Mouse (Mus musculus) lung, adult 2 months (tissue): ENCODE measurements at regions not wholly inside any gene's neighbourhood (a gene's known extent, or its start where the extent isn't known, plus 50 kb on each side); places are given as distances from the start of the nearest gene placed in this dataset.
"Not testable (repeated sequence)": the region's sequence is repeated elsewhere in the genome, so short reads cannot be mapped to it uniquely, and the experiment has no call there.

Experiments
- DNase-seq: peaks from one replicate; pipeline ENCODE4 v3.0.0; 2022
- H3K4me1 ChIP-seq: fragments of 200-500 bp; 2 replicates; pipeline ENCODE4 v1.6.1; 2011; ENCODE audit warnings: low read length; ENCODE audit not compliant: control insufficient read depth, insufficient read depth
- H3K4me3 ChIP-seq: fragments of 200-500 bp; replicated peaks from 2 replicates; pipeline ENCODE3; 2011; ENCODE audit warnings: low read depth, mild to moderate bottlenecking, control low read depth, low read length; ENCODE audit errors: extremely low read depth
- CTCF ChIP-seq: fragments of 200-500 bp; IDR thresholded peaks from 2 replicates; pipeline ENCODE4 v1.5.1; 2011; ENCODE audit warnings: mild to moderate bottlenecking, low read length, control low read depth; ENCODE audit not compliant: insufficient read depth
- POLR2A ChIP-seq: fragments of 200-500 bp; IDR thresholded peaks from 2 replicates; pipeline ENCODE4 v1.6.1; 2011; ENCODE audit warnings: low read depth, mild to moderate bottlenecking, control low read depth, low read length, borderline replicate concordance; ENCODE audit errors: extremely low read depth
- WGBS: fragments of 180-500 bp; shearing (Covaris S2); methylation state at CpG from one replicate; pipeline ENCODE4 v1.1.7; 2018; 5-methylcytosine and 5-hydroxymethylcytosine counted together

- DNase-seq: no peak
- Histone ChIP-seq H3K4me3 (no peak overlapping the region), H3K4me1 (no peaks in the 10 kb centered on the region)
- TF ChIP-seq CTCF (no peak), POLR2A (no peak)
- 76% methylated on average over 21 of the region's 21 CpGs for WGBS
These were observed 137.9 kb upstream of the Rapgef5 start for GRCm38 (mm10) chr12:117378297-117378887.

GRCm38 (mm10) chr12:117379103-117379850 is 137.0 kb upstream of the Rapgef5 start:
- no peak for TF ChIP-seq CTCF
- no peak for TF ChIP-seq POLR2A
- Histone ChIP-seq H3K4me1 (no peaks in the 10 kb centered on the region), H3K4me3 (no peak overlapping the region)
- 78% methylated on average over 16 of the region's 16 CpGs for WGBS
- DNase-seq: no peak

- H3K4me1 ChIP-seq: no peaks in the 10 kb centered on the region
- 82% methylated on average over 6 of the region's 6 CpGs for WGBS
- TF ChIP-seq POLR2A (no peak), CTCF (no peak)
- DNase-seq: no peak
- H3K4me3 ChIP-seq: no peak overlapping the region
These were observed 135.4 kb upstream of the Rapgef5 start for GRCm38 (mm10) chr12:117380836-117381235.

- DNase-seq, H3K4me1 ChIP-seq, H3K4me3 ChIP-seq: not testable (repeated sequence)
- 25% methylated on average over 1 of the region's 4 CpGs for WGBS
These were observed 133.6 kb upstream of the Rapgef5 start for GRCm38 (mm10) chr12:117382727-117383126.

- DNase-seq: peak; percentile 75
- 20% methylated on average over 6 of the region's 6 CpGs for WGBS
- Histone ChIP-seq H3K4me3 (no peak overlapping the region), H3K4me1 (no peaks in the 10 kb centered on the region)
- TF ChIP-seq POLR2A: no peak
- TF ChIP-seq CTCF: peak; percentile 98
These were observed 131.1 kb upstream of the Rapgef5 start for GRCm38 (mm10) chr12:117385072-117385666.

GRCm38 (mm10) chr12:117385697-117386096 is 130.6 kb upstream of the Rapgef5 start:
- no peak for DNase-seq
- TF ChIP-seq CTCF (no peak), POLR2A (no peak)
- WGBS: 76% methylated on average over 1 of the region's 1 CpGs
- H3K4me1 ChIP-seq: no peaks in the 10 kb centered on the region
- H3K4me3 ChIP-seq: no peak overlapping the region

GRCm38 (mm10) chr12:117386957-117387356 is 129.3 kb upstream of the Rapgef5 start:
- DNase-seq: no peak
- 77% methylated on average over 9 of the region's 9 CpGs for WGBS

GRCm38 (mm10) chr12:117389516-117390347 is 126.5 kb upstream of the Rapgef5 start:
- TF ChIP-seq POLR2A: no peak
- no peak for TF ChIP-seq CTCF
- no peak for DNase-seq
- 34% methylated on average over 7 of the region's 7 CpGs for WGBS
- Histone ChIP-seq H3K4me3 (no peak overlapping the region), H3K4me1 (no peaks in the 10 kb centered on the region)

More at GRCm38 (mm10) chr12:117386957-117387356, 129.3 kb upstream of the Rapgef5 start:
- Histone ChIP-seq H3K4me3 (no peak overlapping the region), H3K4me1 (no peaks in the 10 kb centered on the region)
- TF ChIP-seq POLR2A (no peak), CTCF (no peak)

- no peaks in the 10 kb centered on the region for H3K4me1 ChIP-seq
- no peak for DNase-seq
- TF ChIP-seq CTCF (no peak), POLR2A (no peak)
- WGBS: 86% methylated on average over 3 of the region's 3 CpGs
- H3K4me3 ChIP-seq: no peak overlapping the region
These were observed 118.8 kb upstream of the Rapgef5 start for GRCm38 (mm10) chr12:117397512-117397911.
